Mouse (Mus musculus): ENCODE results near the gene Kdf1. TPM values are rescaled to one million over a fixed set of nuclear protein-coding genes. Genes with fewer than 3 reads are reported as not detected.
A peak's percentile ranks its signal among the peaks of the same experiment; 100 is the strongest.

The Kdf1 gene
- total RNA-seq, 2 experiments from 2014 or later: 0.20 to 0.35 TPM

DNA sequence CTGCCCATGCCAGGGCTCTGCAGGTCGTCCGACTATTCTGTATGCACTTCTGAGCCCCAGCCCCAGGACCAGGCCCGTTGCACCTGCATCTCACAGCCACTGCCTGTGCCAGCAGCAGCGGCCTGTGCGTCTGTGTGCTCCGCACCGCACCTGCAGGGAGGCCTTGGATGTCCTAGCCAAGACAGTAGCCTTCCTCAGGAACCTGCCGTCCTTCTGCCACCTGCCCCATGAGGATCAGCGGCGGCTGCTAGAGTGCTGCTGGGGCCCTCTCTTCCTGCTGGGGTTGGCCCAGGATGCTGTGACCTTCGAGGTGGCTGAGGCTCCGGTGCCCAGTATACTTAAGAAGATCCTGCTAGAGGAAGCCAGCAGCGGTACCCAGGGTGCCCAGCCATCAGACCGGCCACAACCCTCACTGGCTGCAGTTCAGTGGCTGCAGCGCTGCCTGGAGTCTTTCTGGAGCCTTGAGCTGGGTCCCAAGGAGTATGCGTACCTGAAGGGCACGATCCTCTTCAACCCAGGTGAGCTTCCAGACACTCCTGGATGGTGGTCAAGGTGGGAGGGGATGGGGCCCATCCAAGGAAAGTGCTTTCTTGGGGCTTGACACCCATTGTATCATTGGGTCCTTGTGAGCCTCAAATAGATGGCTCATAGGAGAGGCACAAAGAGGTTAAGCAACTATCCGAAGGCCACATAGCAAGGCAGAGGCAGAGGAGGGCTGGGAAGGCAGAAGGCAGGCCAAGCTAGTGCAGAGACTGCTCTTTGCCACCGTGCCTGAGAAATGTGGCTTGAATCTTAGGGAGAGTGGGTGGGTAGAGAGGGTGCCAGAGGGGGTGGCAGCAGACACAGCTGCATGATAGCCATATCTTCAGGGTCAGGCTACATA lies 34.9 kb downstream of the Kdf1 start:
- no peak for DNase-seq

DNA sequence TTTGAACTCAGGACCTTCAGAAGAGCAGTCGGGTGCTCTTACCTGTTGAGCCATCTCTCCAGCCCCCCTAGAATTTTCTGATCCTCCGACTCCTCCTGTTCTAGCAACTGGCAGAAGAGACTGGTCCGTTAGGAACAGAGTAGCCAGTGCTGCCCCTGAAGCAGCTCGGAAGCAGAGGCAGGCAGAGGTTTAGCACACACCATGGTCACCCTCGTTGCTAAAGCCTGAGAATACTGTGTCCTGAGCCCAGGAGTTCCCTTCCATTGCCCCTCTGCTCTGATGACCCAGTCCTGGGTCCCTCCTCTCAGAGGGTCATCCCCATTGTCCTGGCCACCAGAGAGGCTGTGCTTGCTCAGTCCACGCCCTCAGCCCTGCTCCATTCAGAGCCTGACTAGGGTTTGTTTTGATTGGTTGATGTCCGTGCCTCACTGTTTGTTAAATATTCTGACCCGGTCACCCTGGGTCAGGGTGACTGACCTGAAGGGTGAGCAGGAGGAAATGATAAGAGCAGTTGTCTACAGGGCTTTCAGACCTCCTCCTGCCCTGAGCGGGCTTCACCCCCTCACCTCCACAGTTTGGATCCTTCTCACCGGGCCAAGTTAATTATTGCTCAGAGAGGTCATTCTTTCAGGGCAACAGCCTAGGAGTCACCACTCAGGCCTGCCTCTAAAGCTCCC lies 38.4 kb downstream of the Kdf1 start:
- no peak for DNase-seq

DNA sequence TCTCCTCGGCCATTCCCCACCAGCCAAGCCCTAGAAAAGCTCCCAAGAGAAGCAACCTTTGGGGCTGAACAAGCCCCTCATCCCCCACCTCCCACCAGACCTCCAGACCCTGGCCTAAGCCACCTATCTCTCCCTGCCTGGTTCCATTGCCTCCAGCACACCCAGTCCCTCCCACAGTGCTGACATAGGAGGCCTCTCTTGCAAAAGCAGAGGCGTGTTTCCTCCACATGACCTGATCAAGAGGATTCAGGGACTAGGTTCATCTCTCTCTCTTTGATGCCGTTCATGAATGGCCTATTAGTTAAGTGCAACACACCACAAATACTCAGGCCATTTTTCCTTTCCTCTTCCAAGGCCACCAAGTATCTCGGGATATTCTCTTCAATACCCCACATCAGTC lies 41.1 kb downstream of the Kdf1 start:
- DNase-seq: no peak

DNA sequence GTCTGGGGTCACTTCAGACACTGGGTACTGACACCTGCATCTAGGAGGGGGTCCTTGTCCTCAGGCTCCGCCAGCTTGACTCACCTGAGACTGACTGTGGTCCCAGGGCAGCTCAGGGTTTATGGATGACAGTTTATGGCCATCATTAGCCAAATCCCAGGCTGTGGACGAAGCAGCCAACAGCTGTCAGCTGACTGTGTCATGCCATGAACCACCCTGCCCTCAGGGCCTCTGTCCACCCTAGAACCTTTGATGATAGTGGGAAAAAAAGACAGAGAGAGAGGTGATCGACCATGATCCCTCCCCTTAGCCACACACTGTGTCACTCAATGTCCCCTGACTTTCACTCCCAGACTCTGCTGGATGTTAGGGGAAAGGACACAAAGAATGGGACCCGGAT lies 42.9 kb downstream of the Kdf1 start:
- DNase-seq: no peak

DNA sequence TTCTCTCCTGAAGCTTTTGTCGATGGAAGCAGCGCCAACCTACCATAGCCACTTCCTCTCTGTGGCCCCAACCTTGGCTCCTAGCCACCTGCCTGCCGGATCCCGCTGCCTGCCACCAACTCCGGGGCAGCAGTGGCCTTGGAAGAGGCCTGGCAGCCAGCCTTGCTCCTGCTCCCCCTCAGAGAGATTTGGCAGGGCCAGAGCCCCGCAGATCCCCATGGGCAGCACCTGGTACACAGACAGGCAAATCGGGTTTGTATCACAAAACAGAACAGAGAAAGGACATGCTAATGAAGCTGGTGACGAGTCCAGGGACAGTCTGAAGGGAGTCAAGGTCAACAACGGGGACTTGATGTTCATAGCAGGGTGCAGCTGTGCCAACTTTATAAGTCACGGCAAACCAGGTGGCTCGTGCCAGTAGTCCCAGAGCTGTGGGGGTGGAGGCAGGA lies 44.4 kb downstream of the Kdf1 start:
- no peak for DNase-seq

DNA sequence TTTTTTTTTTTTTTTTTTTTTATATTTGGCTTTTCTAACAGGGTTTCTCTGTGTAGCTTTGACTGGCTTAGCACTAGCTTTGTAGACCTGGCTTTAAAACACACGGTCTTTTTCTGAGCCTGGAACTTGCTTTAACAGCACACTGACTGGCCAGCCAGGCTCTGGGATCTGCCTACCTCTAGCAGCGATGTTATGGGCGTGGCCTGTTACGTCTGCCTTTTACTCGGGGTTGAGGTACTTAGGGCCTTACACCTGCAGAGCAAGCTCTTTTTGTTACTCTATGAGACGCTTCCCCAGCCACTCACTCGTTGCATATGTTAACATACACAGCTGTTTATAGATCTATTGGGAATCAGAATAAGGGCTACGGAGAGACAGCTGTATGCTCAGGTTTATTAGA lies 48.5 kb downstream of the Kdf1 start:
- DNase-seq: no peak

DNA sequence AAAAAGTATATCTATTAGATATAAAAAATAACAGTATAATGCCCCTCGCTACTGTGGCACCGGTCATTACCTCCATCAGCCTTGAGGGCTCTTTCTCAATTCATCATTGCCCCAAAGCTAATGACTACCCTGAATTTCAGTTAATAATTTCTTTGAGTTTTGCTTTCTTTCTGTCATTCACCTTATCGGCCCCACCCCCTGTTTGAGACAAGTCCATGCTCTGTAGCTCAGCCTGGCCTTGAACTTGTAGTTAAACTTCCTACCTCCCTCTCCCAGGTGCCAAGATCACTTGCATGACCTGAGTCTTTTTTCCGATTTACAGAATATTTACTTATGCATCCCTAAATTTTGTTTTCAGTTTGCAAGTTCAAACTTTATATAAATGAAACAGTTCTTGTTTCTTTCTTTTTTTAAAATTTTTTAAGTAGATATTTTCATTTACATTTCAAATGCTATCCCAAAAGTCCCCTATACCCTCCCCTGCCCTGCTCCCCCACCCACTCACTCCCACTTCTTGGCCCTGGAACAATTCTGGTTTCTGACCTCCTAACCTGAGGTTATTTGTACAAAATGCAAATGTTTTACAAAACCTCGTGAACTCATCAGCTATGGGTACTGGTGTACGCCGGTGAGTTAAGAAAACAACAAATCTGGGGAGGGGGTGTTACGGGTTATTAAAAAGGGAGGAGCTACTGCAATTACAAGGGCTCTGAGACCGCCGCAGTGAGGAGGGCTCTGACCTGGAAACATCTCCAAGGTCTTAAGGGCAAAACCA lies 50.7 kb downstream of the Kdf1 start:
- no peak for DNase-seq

DNA sequence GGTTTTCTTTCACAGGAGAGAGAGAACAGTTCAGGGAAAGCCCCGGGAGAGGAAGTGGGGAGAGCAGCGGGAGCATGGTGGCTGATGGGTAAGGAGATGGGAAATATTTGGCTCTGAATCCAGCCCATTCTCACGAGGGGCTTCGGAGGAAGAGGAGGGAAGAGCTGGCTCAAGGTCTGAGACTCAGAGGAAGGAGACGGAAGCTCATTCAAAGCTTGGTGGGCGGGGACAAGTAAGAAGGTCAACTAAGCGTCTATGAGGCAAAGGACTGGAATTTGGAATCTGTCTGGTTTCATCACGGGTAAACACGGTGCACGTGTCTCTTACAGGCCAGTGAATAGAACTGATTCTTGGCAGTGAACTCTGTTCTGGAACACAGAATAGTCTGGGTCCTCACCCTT lies 51.3 kb downstream of the Kdf1 start:
- DNase-seq: no peak

DNA sequence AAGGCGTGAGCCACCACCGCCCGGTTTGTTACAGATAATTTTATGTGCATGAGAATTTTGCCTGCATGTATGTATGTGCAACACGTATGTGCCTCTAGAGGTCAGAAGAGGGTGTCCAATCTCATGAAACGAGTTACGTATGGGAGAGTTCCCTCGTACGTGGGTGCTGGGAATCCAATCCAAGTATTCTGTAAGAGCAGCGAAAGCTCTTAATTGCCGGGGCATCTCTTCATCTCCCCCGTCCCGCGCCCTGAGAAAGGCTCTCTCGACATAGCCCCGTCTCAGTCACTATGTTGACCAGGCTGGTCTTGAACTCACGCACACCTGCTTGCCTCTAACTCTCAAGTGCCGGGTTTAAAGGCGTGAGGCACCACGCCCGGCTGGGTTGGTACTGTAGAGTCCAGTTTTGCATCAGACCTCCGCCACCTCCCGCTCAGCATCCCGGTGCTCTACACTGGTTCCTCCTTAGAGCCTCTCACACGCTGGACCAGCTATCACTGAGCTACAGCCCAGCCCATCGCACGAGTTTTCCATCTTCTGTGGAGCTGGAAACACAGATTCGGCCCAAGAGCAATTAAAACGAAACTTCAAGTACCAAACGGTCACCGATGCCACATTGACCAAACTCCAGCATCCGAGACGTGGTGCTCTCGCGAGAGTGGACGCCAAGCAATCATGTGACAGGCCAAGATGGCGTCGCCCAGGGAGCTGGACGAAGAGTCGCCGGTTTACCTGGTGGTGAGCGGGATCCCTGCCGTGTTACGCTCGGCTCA lies 55.5 kb downstream of the Kdf1 start, which contains the start of gene Gpatch3:
Gene Gpatch3, plus strand, starts transcription at position 676 of the 773 bp plus-strand sequence.
- peak; percentile 87 to 88 for DNase-seq

DNA sequence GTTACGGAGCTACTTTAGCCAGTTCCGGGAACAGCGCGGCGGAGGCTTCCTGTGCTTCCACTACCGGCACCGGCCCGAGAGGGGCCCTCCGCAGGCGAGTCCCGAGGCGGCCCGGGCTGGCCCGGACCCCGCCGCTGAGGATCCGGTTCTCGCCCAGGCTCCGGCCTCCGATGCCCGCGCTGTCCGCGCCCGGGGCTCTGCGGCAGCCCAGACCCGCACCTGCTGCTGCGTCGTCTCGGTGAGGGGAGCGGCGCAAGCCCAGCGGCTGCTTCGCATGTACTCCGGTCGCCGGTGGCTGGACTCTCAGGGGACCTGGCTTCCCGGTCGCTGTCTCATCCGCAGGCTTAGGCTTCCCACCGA lies 56.1 kb downstream of the Kdf1 start:
- no peak for DNase-seq

DNA sequence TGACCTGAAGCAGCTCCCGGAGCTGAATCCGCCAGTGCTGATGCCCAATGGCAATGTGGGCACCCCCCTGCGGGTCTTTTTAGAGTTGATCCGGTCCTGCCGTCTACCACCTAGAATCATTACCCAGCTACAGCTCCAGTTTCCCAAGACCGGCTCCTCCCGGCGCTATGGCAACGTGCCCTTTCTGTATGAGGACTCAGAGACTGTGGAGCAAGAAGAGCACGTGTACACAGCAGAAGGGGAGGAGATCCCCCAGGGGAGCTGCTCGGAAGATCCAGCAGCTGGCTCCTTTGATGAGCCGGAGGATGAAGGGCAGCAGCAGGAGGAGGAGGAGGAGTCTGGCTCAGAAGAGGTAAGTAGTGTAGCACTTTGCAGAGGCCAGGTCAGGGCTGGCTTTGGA lies 59.2 kb downstream of the Kdf1 start:
- no peak for DNase-seq

Small RNA genes within 50 kb of the gene (microRNA-seq; reads per million reads assigned to microRNA genes)
- gene Gm23158: 0 reads per million in 2 experiments

Other genes with a start within 250 kb of the Kdf1 start
- 10 to 100 TPM; 85.0 to 92.1 TPM for gene Tmem222, start 241.2 kb upstream of the Kdf1 start, total RNA-seq (2021)
- gene Wdtc1, start 165.5 kb upstream of the Kdf1 start, total RNA-seq (2021): 10 to 100 TPM; 78.5 to 78.9 TPM
- 10 to 100 TPM; 60.1 to 63.9 TPM for gene Slc9a1, start 149.3 kb upstream of the Kdf1 start, total RNA-seq (2021)
- gene Tent5b, start 38.8 kb upstream of the Kdf1 start, total RNA-seq (2021): not detected
- 100 to 1,000 TPM; 168 to 190 TPM for gene Trnp1, start 20.4 kb upstream of the Kdf1 start, total RNA-seq (2021)
- 100 to 1,000 TPM; 122 to 123 TPM for gene Nudc, start 27.0 kb downstream of the Kdf1 start, total RNA-seq (2021)
- not detected for gene Nr0b2, start 34.4 kb downstream of the Kdf1 start, total RNA-seq (2021)
- 1 to 10 TPM; 7.0 to 7.2 TPM for gene Gpatch3, start 55.8 kb downstream of the Kdf1 start, total RNA-seq (2021)
- 10 to 100 TPM; 10.1 to 10.3 TPM for gene Gpn2, start 65.4 kb downstream of the Kdf1 start, total RNA-seq (2021)
- gene Sfn, start 83.2 kb downstream of the Kdf1 start, total RNA-seq (2021): 1 to 10 TPM; 1.5 to 1.9 TPM
- gene Zdhhc18, start 131.2 kb downstream of the Kdf1 start, total RNA-seq (2021): 10 to 100 TPM; 30.1 to 32.8 TPM
- 1 to 10 TPM; 8.3 to 9.1 TPM for gene Pigv, start 153.7 kb downstream of the Kdf1 start, total RNA-seq (2021)
- 10 to 100 TPM; 75.1 to 87.6 TPM for gene Arid1a, start 237.8 kb downstream of the Kdf1 start, total RNA-seq (2021)